Mouse (Mus musculus) brain, embryonic 18.5 days (tissue): ENCODE measurements at regions not wholly inside any gene's neighbourhood (a gene's known extent, or its start where the extent isn't known, plus 50 kb on each side); places are given as distances from the start of the nearest gene placed in this dataset.
"Not testable (repeated sequence)": the region's sequence is repeated elsewhere in the genome, so short reads cannot be mapped to it uniquely, and the experiment has no call there.

Experiments
- DNase-seq: peaks from one replicate; pipeline ENCODE4 v3.0.0-alpha.2; 2012; ENCODE audit warnings: low read depth, low spot score

- DNase-seq, result no peak
Measured at GRCm38 (mm10) chr13:99128979-99129378, 55.6 kb upstream of the Zfp366 start.

- DNase-seq, result no peak
Measured at GRCm38 (mm10) chr13:99128284-99128691, 56.3 kb upstream of the Zfp366 start.

- no peak for DNase-seq
Measured at GRCm38 (mm10) chr13:99127716-99128115, 56.9 kb upstream of the Zfp366 start.

GRCm38 (mm10) chr13:99126971-99127370 is 57.7 kb upstream of the Zfp366 start:
- DNase-seq, result not testable (repeated sequence)

- DNase-seq, result no peak
Measured at GRCm38 (mm10) chr13:99126538-99126937, 58.1 kb upstream of the Zfp366 start.

- DNase-seq, result no peak
Measured at GRCm38 (mm10) chr13:99125946-99126345, 58.7 kb upstream of the Zfp366 start.

GRCm38 (mm10) chr13:99124894-99125570 is 59.6 kb upstream of the Zfp366 start:
- no peak for DNase-seq

- DNase-seq, result no peak
Measured at GRCm38 (mm10) chr13:99124141-99124540, 60.5 kb upstream of the Zfp366 start.

- DNase-seq, result no peak
Measured at GRCm38 (mm10) chr13:99123476-99124140, 61.0 kb upstream of the Zfp366 start.

GRCm38 (mm10) chr13:99122539-99122938 is 62.1 kb upstream of the Zfp366 start:
- not testable (repeated sequence) for DNase-seq

GRCm38 (mm10) chr13:99121096-99121495 is 63.5 kb upstream of the Zfp366 start:
- no peak for DNase-seq

GRCm38 (mm10) chr13:99119941-99120340 is 64.7 kb upstream of the Zfp366 start:
- DNase-seq, result no peak

- DNase-seq, result no peak
Measured at GRCm38 (mm10) chr13:99118901-99119300, 65.7 kb upstream of the Zfp366 start.

GRCm38 (mm10) chr13:99115541-99115940 is 69.1 kb upstream of the Zfp366 start:
- DNase-seq, result no peak

- no peak for DNase-seq
Measured at GRCm38 (mm10) chr13:99114565-99114964, 70.1 kb upstream of the Zfp366 start.

- no peak for DNase-seq
Measured at GRCm38 (mm10) chr13:99111736-99112386, 72.8 kb upstream of the Zfp366 start.

GRCm38 (mm10) chr13:99107983-99108382 is 76.6 kb upstream of the Zfp366 start:
- no peak for DNase-seq

GRCm38 (mm10) chr13:99102089-99102681 is 82.4 kb upstream of the Zfp366 start:
- DNase-seq, result no peak

GRCm38 (mm10) chr13:99100430-99101409 is 83.9 kb upstream of the Zfp366 start:
- DNase-seq, result no peak

GRCm38 (mm10) chr13:99099794-99100429 is 84.7 kb upstream of the Zfp366 start:
- no peak for DNase-seq

- no peak for DNase-seq
Measured at GRCm38 (mm10) chr13:99099226-99099625, 85.4 kb upstream of the Zfp366 start.
